Mouse (Mus musculus): Measurements from ENCODE around the gene Nap1l3.
A peak's percentile ranks its signal among the peaks of the same experiment; 100 is the strongest.

Nap1l3 gene

GRCm38 (mm10) chrX:122396781-122397581, at the start of gene Nap1l3:
TSS of gene Nap1l3 (minus strand) at chrX:122397401.
- DNase-seq (ENCODE audit: low spot score), result peak; percentile 13

GRCm38 (mm10) chrX:122397652-122398051, 451 bp upstream of the Nap1l3 start:
- DNase-seq (ENCODE audit: low spot score), result no peak

Measured in c-Kit-positive CD71-positive TER-119-positive erythroid progenitor cells, embryonic 14.5 days (primary cell).